Mouse (Mus musculus) kidney, adult 2 months (tissue): ENCODE data around the gene Gm49380. TPM values are rescaled to one million over a fixed set of nuclear protein-coding genes. Genes with fewer than 3 reads are reported as not detected.

Source experiments
- DNase-seq: peaks from one replicate; pipeline ENCODE4 v3.0.0; 2021
- H3K27ac ChIP-seq: fragments of 200-500 bp; 2 replicates; pipeline ENCODE4 v1.5.1; 2012; ENCODE audit warnings: low read depth, low read length, control low read depth, inconsistent platforms; ENCODE audit not compliant: insufficient read depth
- H3K27me3 ChIP-seq: fragments of 200-500 bp; replicated peaks from 2 replicates; pipeline ENCODE4 v1.6.1; 2012; ENCODE audit warnings: mild to moderate bottlenecking, moderate library complexity, low read length, inconsistent platforms; ENCODE audit not compliant: control insufficient read depth, insufficient read depth
- H3K36me3 ChIP-seq: fragments of 200-500 bp; 2 replicates; pipeline ENCODE4 v1.6.1; 2012; ENCODE audit warnings: mild to moderate bottlenecking, moderate library complexity, low read length, inconsistent platforms; ENCODE audit not compliant: control insufficient read depth, insufficient read depth
- H3K4me1 ChIP-seq: fragments of 200-500 bp; 2 replicates; pipeline ENCODE4 v1.6.1; 2011; ENCODE audit warnings: low read length; ENCODE audit not compliant: control insufficient read depth, insufficient read depth
- H3K4me3 ChIP-seq: fragments of 200-500 bp; 2 replicates; pipeline ENCODE4 v1.5.1; 2011; ENCODE audit warnings: mild to moderate bottlenecking, low read depth, low read length, control low read depth; ENCODE audit not compliant: insufficient read depth
- CTCF ChIP-seq: fragments of 200-500 bp; conservative IDR thresholded peaks from 2 replicates; pipeline ENCODE4 v1.5.1; 2011; ENCODE audit warnings: low read depth, mild to moderate bottlenecking, control low read depth, low read length, moderate library complexity, mixed read lengths; ENCODE audit not compliant: insufficient read depth, insufficient read length
- POLR2A ChIP-seq: fragments of 200-500 bp; IDR thresholded peaks from one replicate; pipeline ENCODE4 v1.6.1; 2011; ENCODE audit warnings: low read depth, low read length, control low read depth
- WGBS: fragments of 180-500 bp; shearing (Covaris S2); methylation state at CpG from one replicate; pipeline ENCODE4 v1.1.7; 2018; 5-methylcytosine and 5-hydroxymethylcytosine counted together
- polyA plus RNA-seq: library from polyadenylated mRNA; depleted of rRNA; stranded (reverse); fragments of >200 nt; gene quantifications from 2 replicates; pipeline ENCODE4 v1.2.3, GENCODE M21; 2012; rRNA removed

Gene Gm49380
- polyA plus RNA-seq: not detected in 2 replicates

- Histone ChIP-seq H3K36me3 (no peaks in the 10 kb centered on the region), H3K4me3 (peak within 1 kb of the TSS; percentile 68), H3K4me1 (peaks cover 8% of the 10 kb centered on the region; the same call in 1 of the 2 replicates), H3K27me3 (no peaks in the 10 kb centered on the region), H3K27ac (peak within 1 kb of the TSS; percentile 20; the same call in 1 of the 2 replicates)
- no peak for TF ChIP-seq CTCF
- peak; percentile 37 for TF ChIP-seq POLR2A
- peak; percentile 99 for DNase-seq
- under 1% methylated on average over 50 of the region's 51 CpGs for whole genome bisulfite sequencing
These were observed at the start of gene Gm49380, which contains the start of gene Rnf26 for GRCm38 (mm10) chr9:44113105-44113789. Gene Gm49380, minus strand, starts transcription at chr9:44113500. Gene Rnf26, minus strand, starts transcription at chr9:44113517.

DNA sequence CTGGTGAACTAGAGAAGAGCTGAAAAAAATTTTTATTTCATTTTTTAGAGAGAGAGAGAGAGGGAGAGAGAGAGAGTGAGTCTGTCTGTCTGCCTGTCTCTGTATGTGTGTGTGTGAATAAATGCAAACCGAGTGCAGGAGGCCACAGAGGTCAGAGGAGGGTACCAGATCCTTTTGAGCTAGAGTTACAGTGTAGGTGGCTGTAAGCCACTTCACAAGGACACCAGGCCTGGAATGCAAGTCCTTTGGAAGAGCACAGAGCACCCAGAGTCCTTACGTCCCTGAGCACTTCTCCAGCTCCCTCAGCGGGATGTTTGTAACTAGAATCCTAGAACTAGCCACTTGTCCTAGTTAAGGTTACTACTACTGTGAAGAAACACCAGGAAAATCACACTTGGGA is 46.6 kb upstream of the Gm49380 start:
- peaks cover 8% of the 10 kb centered on the region; the same call in 1 of the 2 replicates for H3K36me3 ChIP-seq
- no peak for DNase-seq
- no peak overlapping the region for H3K27ac ChIP-seq
- no peaks in the 10 kb centered on the region for H3K4me1 ChIP-seq
- H3K4me3 ChIP-seq: no peak overlapping the region
- no peaks in the 10 kb centered on the region for H3K27me3 ChIP-seq
- TF ChIP-seq POLR2A (no peak), CTCF (no peak)
- 65% methylated on average over 3 of the region's 3 CpGs for WGBS

DNA sequence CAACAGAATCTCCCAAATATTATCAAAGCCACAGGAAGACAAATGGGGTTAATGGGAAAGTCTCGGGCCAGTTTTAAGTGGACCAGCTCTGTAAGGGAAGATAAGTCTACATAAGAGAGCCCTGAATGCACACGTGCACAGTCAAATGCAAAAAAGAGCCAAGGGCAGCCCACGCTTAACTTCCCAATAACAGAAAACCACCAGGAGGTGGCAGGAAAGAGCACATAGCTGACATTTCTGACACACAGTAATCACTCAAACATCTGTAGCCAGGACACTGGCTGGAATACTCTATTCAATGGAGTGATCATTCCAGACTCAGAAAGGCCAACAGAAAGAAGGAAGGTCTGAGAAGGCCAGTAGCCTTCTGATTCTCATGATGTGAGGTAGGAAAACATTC is 34.0 kb upstream of the Gm49380 start:
- peak; percentile 46 for DNase-seq
- H3K4me3 ChIP-seq: no peak overlapping the region
- H3K4me1 ChIP-seq: no peaks in the 10 kb centered on the region
- WGBS: 31% methylated on average over 3 of the region's 3 CpGs
- no peaks in the 10 kb centered on the region for H3K27me3 ChIP-seq
- no peak overlapping the region for H3K27ac ChIP-seq
- TF ChIP-seq CTCF (peak; percentile 35; the same call in 1 of the 2 replicates), POLR2A (no peak)
- peaks cover 2% of the 10 kb centered on the region for H3K36me3 ChIP-seq

- no peaks in the 10 kb centered on the region for H3K4me1 ChIP-seq
- DNase-seq: no peak
- TF ChIP-seq POLR2A (no peak), CTCF (no peak)
- peak overlapping the region; percentile 3; the same call in 1 of the 2 replicates for H3K27ac ChIP-seq
- no peaks in the 10 kb centered on the region; the same call in 1 of the 2 replicates for H3K36me3 ChIP-seq
- no peak overlapping the region for H3K4me3 ChIP-seq
- H3K27me3 ChIP-seq: no peaks in the 10 kb centered on the region
These were observed 31.4 kb upstream of the Gm49380 start for GRCm38 (mm10) chr9:44144718-44145060.

GRCm38 (mm10) chr9:44144023-44144717 is 30.9 kb upstream of the Gm49380 start:
- H3K27ac ChIP-seq: peak overlapping the region; percentile 3; the same call in 1 of the 2 replicates
- H3K4me1 ChIP-seq: no peaks in the 10 kb centered on the region
- H3K4me3 ChIP-seq: no peak overlapping the region
- TF ChIP-seq POLR2A (no peak), CTCF (peak; percentile 48; the same call in 1 of the 2 replicates)
- 27% methylated on average over 7 of the region's 8 CpGs for WGBS
- DNase-seq: peak; percentile 67
- H3K27me3 ChIP-seq: no peaks in the 10 kb centered on the region
- no peaks in the 10 kb centered on the region; the same call in 1 of the 2 replicates for H3K36me3 ChIP-seq

- Histone ChIP-seq H3K27ac (no peak overlapping the region), H3K27me3 (no peaks in the 10 kb centered on the region), H3K4me3 (no peak overlapping the region), H3K36me3 (no peaks in the 10 kb centered on the region; the same call in 1 of the 2 replicates), H3K4me1 (no peaks in the 10 kb centered on the region)
- 66% methylated on average over 5 of the region's 5 CpGs for WGBS
- TF ChIP-seq POLR2A: no peak
- no peak for TF ChIP-seq CTCF
- DNase-seq: no peak
These were observed 30.1 kb upstream of the Gm49380 start for GRCm38 (mm10) chr9:44143421-44143820.

DNA sequence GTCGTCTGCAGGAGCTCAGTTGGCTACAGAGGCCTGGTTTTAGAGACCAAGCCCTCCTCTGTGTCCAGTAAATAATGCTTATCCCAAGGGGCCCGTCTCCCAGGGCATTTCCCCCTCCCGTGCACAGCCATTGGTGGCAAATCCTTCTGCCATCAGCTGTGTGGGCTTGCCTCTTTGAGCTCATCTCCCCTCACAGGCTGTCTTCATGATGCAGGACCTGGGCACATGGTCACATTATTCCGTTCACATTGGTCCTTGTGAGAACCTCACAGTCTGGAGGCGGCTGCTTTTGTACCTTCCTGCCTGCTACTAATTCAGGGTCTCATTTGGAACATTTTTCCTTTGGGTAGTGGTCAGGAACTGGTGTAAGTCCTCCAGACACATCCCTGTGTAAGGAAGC is 28.7 kb upstream of the Gm49380 start:
- Histone ChIP-seq H3K36me3 (no peaks in the 10 kb centered on the region; the same call in 1 of the 2 replicates), H3K4me3 (no peak overlapping the region), H3K27ac (no peak overlapping the region), H3K27me3 (no peaks in the 10 kb centered on the region), H3K4me1 (no peaks in the 10 kb centered on the region)
- no peak for TF ChIP-seq CTCF
- no peak for TF ChIP-seq POLR2A
- 80% methylated on average over 5 of the region's 5 CpGs for WGBS
- no peak for DNase-seq
